Mouse (Mus musculus) liver, adult 2 months (tissue): Measurements from ENCODE around the gene Cul7. TPM values are rescaled to one million over a fixed set of nuclear protein-coding genes. Genes with fewer than 3 reads are reported as not detected.

ENCODE experiments used
- DNase-seq: peaks from one replicate; pipeline ENCODE4 v3.0.0-alpha.2; 2011; ENCODE audit warnings: low read depth, low spot score; ENCODE audit errors: extremely low read depth
- H3K27ac ChIP-seq: fragments of 200-500 bp; replicated peaks from 2 replicates; pipeline ENCODE4 v1.5.1; 2012; ENCODE audit warnings: low read depth, mild to moderate bottlenecking, control low read depth, inconsistent platforms, low read length; ENCODE audit not compliant: insufficient read depth
- H3K27me3 ChIP-seq: fragments of 200-500 bp; 2 replicates; pipeline ENCODE4 v1.6.1; 2012; ENCODE audit warnings: mild to moderate bottlenecking, moderate library complexity, low read length, inconsistent platforms; ENCODE audit not compliant: control insufficient read depth, insufficient read depth
- H3K36me3 ChIP-seq: fragments of 200-500 bp; 2 replicates; pipeline ENCODE4 v1.6.1; 2012; ENCODE audit warnings: low read length, inconsistent platforms; ENCODE audit not compliant: control insufficient read depth, insufficient read depth
- H3K4me1 ChIP-seq: fragments of 200-500 bp; 2 replicates; pipeline ENCODE4 v1.6.1; 2011; ENCODE audit warnings: low read length; ENCODE audit not compliant: control insufficient read depth, insufficient read depth
- H3K4me3 ChIP-seq: fragments of 200-500 bp; 2 replicates; pipeline ENCODE4 v1.5.1; 2011; ENCODE audit warnings: low read depth, mild to moderate bottlenecking, control low read depth, low read length, moderate library complexity; ENCODE audit not compliant: insufficient read depth
- H3K79me2 ChIP-seq: fragments of 200-500 bp; 2 replicates; pipeline ENCODE4 v1.6.1; 2012; ENCODE audit warnings: inconsistent platforms, mild to moderate bottlenecking, low read length, moderate library complexity; ENCODE audit not compliant: control insufficient read depth, insufficient read depth
- H3K9ac ChIP-seq: fragments of 200-500 bp; 2 replicates; pipeline ENCODE4 v1.6.1; 2012; ENCODE audit warnings: low read depth, mild to moderate bottlenecking, control low read depth, inconsistent platforms, low read length
- CTCF ChIP-seq: fragments of 200-500 bp; IDR thresholded peaks from 2 replicates; pipeline ENCODE4 v1.5.1; 2011; ENCODE audit warnings: low read depth, low read length, control low read depth
- POLR2A ChIP-seq: fragments of 200-500 bp; IDR thresholded peaks from 2 replicates; pipeline ENCODE4 v1.6.1; 2011; ENCODE audit warnings: low read length, control low read depth; ENCODE audit not compliant: insufficient read depth; ENCODE audit errors: extremely low read depth
- WGBS: fragments of 180-500 bp; shearing (Covaris S2); methylation state at CpG from one replicate; pipeline ENCODE4 v1.1.7; 2018; 5-methylcytosine and 5-hydroxymethylcytosine counted together
- polyA plus RNA-seq: library from polyadenylated mRNA; depleted of rRNA; stranded (reverse); fragments of >200 nt; gene quantifications from 2 replicates; pipeline ENCODE4 v1.2.3, GENCODE M21; 2012
- total RNA-seq: library from RNA; depleted of rRNA; stranded (reverse); fragments of >200 nt; gene quantifications from 2 replicates; pipeline ENCODE4 v1.2.3, GENCODE M21; 2014

Gene Cul7
- total and polyA plus RNA-seq, 2 experiments, result 5.0 to 7.1 TPM

DNA sequence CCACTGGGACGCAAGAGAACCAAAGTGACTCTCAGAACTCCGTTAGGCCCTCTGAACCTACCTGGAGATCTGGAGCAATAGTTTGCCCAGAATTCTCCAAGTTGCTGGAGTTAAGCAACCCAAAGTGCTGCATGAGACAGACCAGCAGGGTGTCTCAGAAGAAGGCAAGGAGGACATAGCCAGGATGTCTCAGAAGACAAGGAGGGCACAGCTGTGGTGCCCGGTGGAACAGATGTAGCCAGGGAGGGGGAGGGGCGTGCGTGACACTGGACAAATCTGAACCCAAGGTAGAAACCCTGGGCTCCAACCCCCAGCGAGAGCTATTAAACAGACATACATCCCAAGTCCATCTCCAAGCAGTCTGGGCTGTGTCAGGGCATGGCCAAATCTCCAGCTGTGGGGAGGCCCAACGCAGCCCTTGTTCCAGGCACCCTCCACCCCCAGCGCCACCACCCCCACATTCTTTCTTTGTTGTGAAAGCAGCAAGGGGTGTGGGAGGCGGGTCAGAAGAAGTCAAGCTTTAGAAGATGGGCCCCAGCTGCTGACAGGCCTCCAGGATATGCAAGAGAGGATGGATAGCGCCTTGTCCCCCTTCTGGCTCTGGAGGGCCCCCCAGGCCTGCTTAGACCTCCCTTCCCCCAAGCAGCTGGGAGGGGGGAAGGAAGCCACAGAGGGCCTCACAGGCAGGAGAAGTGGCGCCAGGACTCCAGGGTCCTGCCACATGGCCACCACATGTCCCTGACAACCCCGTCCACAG is 20.3 kb upstream of the Cul7 start:
- 61% methylated on average over 12 of the region's 12 CpGs for WGBS
- H3K9ac ChIP-seq, result no peak overlapping the region
- no peak overlapping the region for H3K27ac ChIP-seq
- no peaks in the 10 kb centered on the region for H3K4me1 ChIP-seq
- peaks cover 7% of the 10 kb centered on the region; the same call in 1 of the 2 replicates for H3K36me3 ChIP-seq
- no peak overlapping the region for H3K4me3 ChIP-seq
- no peak for TF ChIP-seq CTCF
- TF ChIP-seq POLR2A, result no peak
- no peak for DNase-seq
- H3K79me2 ChIP-seq, result no peaks in the 10 kb centered on the region
- no peaks in the 10 kb centered on the region for H3K27me3 ChIP-seq

DNA sequence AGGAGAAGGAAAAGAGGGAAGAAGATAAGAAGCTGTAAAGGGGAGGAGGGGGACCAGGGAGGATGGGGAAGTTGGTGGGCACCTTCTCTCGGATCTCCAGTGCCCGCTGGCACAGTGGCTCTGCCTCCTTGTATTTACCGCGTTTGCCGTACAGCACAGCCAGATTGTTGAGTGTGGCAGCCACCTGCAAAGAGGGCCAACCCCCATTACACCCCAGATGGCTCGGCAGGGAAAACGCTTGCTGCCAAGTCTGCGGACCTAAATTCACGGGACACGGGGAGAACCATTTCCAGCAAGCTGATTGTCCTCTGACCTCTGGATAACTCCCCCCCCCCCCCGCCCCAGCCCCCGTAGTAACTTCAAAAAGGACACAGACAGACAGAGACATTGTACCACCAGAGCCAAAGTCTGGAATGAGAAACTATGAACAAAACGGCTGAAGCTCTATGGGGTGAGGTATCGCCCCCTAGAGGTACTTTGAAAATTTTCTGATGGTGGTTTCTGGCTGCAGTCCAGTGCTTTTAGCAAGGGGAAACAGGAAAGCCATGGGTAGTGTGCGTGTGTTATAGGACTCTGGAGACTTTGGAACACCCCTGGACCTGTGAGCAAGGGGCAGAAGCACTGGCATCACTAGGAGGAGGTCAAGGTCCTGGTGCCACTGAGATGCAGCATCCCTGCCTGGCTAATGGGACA is 13.2 kb upstream of the Cul7 start:
- peaks cover 33% of the 10 kb centered on the region; the same call in 1 of the 2 replicates for H3K36me3 ChIP-seq
- no peaks in the 10 kb centered on the region for H3K27me3 ChIP-seq
- no peaks in the 10 kb centered on the region for H3K4me1 ChIP-seq
- H3K27ac ChIP-seq, result no peak overlapping the region
- WGBS, result 53% methylated on average over 15 of the region's 15 CpGs
- H3K79me2 ChIP-seq, result no peaks in the 10 kb centered on the region
- DNase-seq, result peak; percentile 24
- H3K4me3 ChIP-seq, result no peak overlapping the region
- H3K9ac ChIP-seq, result no peak overlapping the region
- peak; percentile 38; the same call in 1 of the 2 replicates for TF ChIP-seq CTCF
- TF ChIP-seq POLR2A, result no peak

GRCm38 (mm10) chr17:46639929-46640328 is 10.2 kb upstream of the Cul7 start:
- TF ChIP-seq CTCF, result no peak
- TF ChIP-seq POLR2A, result no peak
- WGBS, result 88% methylated on average over 9 of the region's 9 CpGs
- no peaks in the 10 kb centered on the region for H3K27me3 ChIP-seq
- H3K9ac ChIP-seq, result no peak overlapping the region
- H3K36me3 ChIP-seq, result peaks cover 35% of the 10 kb centered on the region; the same call in 1 of the 2 replicates
- peaks cover 5% of the 10 kb centered on the region; the same call in 1 of the 2 replicates for H3K79me2 ChIP-seq
- peaks cover 6% of the 10 kb centered on the region for H3K4me1 ChIP-seq
- H3K4me3 ChIP-seq, result no peak overlapping the region; the same call in 1 of the 2 replicates
- H3K27ac ChIP-seq, result no peak overlapping the region
- DNase-seq, result no peak

DNA sequence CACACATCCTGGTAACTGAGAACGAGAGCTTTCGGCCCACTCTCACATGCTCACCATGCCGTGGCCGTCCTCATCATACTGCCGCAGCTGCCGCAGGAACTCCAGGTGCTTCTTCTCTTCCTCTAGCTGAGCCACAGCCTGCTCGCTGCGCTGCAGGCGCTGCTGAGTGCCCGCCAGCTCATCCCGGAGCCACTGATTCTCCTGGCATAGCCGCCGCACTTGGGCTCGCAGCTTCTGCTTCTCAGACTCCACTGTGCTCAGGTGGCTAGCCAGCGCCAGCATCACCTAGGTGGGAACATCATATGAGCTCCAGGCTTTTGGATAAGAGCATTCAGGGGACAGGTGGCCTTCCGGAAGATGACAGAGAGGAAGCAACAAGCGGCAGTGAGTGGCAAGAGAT is 8.1 kb upstream of the Cul7 start:
- TF ChIP-seq CTCF (no peak), POLR2A (no peak)
- Histone ChIP-seq H3K79me2 (peaks cover 5% of the 10 kb centered on the region; the same call in 1 of the 2 replicates), H3K4me3 (no peak overlapping the region), H3K9ac (no peak overlapping the region), H3K36me3 (peaks cover 25% of the 10 kb centered on the region; the same call in 1 of the 2 replicates), H3K27ac (no peak overlapping the region), H3K27me3 (no peaks in the 10 kb centered on the region), H3K4me1 (peaks cover 8% of the 10 kb centered on the region)
- DNase-seq, result no peak
- 96% methylated on average over 17 of the region's 17 CpGs for WGBS

- peak overlapping the region; percentile 46 for H3K9ac ChIP-seq
These were observed 5.9 kb upstream of the Cul7 start for GRCm38 (mm10) chr17:46644152-46644805.

More at GRCm38 (mm10) chr17:46644152-46644805, 5.9 kb upstream of the Cul7 start:
- no peak for DNase-seq
- H3K27me3 ChIP-seq, result no peaks in the 10 kb centered on the region
- peaks cover 25% of the 10 kb centered on the region; the same call in 1 of the 2 replicates for H3K36me3 ChIP-seq
- TF ChIP-seq CTCF (no peak), POLR2A (no peak)
- H3K79me2 ChIP-seq, result peaks cover 5% of the 10 kb centered on the region; the same call in 1 of the 2 replicates
- peak overlapping the region; percentile 95 for H3K4me3 ChIP-seq
- peak overlapping the region; percentile 99 for H3K27ac ChIP-seq
- H3K4me1 ChIP-seq, result peaks cover 8% of the 10 kb centered on the region
- WGBS, result 81% methylated on average over 12 of the region's 12 CpGs
